Mouse (Mus musculus) v-Abl transformed pro-B cells (cell line): ENCODE results near the gene Tcp11.

Experiments
- in situ Hi-C, 2 experiments: fragments of 400-800 bp; cut with MboI; formaldehyde crosslinking; loops; one replicate each; pipeline ENCODE4 v1.15.1; 2025; ENCODE audit not compliant: unreplicated experiment in 2 of 2

Tcp11 gene

DNA sequence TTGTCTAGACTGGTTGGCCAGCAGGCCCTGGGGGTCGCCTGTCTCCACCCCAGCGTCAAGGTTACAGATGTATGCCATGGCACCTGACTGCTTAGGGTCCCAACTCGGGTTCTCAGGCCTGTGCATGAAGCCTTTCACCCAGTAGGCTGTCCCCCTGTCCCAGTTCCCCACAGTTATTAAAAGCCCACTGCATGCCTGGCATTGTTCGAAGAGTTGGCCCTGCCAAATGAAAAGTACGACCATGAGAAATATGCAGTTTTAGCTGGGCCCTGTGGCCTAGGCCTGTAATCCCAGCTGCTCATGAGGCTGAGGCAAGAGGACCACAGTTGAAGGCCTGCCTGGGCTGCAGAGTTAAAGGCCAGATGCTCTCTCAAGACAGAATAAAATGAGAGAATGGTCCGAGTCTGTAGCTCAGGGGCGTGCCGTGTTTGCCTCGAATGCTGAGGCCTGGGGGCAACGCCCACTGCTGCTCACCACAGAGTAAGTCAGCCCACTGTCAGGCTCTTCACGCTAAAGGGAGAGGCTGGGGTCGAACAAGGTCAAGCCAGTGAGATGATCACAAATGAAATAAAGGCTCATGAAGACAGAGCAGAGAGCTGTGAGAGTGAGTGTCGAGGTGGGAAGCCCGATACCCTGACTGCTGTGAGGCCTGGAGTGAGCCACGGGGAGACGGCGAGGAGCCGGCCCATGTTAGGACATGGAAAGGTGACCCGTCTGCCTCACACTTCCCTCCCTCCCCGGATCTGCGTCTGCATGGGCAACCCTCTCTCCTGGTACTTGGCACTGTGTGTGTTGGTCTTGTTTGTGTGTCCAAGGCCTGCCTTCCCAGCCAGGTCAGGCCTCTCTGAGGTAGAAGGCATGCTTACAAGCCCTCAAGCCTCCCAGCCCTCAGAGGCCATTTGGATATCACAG is 60.4 kb downstream of the Tcp11 start:
- in situ Hi-C loops, result no loop called here

DNA sequence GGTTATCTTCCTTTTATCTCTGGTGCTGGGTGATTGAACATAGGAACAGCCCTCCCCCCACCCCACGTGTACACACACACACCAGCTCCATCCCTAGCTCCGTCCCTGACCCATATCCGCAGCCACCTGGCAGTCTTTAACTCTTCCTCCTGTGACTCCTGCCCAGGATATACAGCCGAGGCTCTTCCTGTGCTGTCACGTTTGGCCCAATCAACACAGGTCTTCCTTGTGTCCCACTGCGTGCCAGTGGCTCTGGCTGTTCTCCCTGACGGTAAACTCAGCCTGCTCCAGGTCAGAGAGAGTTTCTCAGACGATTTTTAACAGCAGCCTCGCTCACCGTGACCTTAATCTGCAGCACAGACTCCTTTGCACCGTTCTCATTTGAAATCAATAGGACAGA is 61.7 kb downstream of the Tcp11 start:
- in situ Hi-C loops, result no loop called here

DNA sequence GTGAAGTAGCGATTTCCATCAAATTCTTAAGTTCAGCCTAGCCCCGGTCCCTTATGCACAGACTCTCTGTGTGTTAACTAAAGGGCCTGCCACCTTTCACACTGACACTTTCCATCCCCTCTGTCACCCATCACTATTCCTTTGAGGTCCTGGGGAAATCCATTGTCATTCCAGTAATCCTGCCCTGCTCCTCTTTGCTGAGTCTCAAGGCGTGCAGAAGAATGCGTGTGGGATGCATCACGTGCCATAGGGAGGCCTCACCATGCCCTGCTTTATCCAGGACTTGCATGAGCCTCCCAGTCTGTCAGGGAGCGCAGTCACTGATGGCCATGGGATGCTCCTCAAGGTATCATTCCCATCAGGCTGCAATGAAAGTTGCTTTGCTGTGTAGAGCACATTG is 62.1 kb downstream of the Tcp11 start:
- in situ Hi-C loops, result no loop called here
